Mouse (Mus musculus) forelimb bud, embryonic 11.5 days (tissue): ENCODE results near the gene Mier2.

Experiments
- DNase-seq: peaks from one replicate; pipeline ENCODE4 v3.0.0-alpha.2; 2012; ENCODE audit warnings: low read depth, low spot score

Gene Mier2

GRCm38 (mm10) chr10:79574796-79575195, 19.8 kb upstream of the Mier2 start:
- no peak for DNase-seq

DNA sequence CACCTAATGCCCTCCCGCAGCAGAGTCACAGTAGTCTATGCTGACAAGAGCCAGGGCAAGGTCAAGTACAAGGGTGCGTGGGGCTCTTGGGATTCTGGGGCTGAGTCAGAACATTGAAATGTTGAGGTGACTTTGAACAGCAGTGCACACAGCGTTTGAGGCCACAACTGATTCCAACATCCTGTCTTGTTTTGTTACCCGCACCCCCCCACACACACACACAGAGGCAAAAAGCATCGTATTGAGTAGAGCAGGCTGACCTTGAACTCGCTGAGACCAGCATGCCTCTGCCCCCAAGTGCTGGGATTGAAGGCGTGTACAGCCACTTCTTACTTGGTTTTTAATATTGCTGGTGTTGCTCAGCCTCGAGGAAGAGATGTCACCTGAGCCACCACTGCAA, 19.4 kb upstream of the Mier2 start:
- DNase-seq, result no peak

DNA sequence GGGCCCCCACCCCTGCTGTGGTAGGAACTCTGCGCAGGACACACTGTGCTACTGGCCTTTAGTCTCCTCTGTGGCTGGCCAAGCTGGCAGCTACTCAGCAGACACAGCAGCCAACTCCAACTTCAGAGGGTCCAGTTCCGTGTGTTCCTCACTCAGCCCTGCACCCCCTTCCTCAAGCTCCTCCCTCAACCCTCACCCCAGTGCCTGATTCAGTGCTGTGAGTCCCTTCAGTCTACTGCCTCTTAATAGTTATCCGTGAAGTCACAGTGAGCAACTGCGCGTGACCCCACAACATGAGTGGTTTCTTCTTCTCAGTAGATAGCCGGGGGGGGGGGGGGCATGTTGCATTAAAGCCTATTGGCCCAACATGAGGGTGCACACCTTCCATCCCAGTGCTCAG, 18.6 kb upstream of the Mier2 start:
- no peak for DNase-seq

- DNase-seq, result no peak
Observed at GRCm38 (mm10) chr10:79571314-79571713, 16.3 kb upstream of the Mier2 start.

DNA sequence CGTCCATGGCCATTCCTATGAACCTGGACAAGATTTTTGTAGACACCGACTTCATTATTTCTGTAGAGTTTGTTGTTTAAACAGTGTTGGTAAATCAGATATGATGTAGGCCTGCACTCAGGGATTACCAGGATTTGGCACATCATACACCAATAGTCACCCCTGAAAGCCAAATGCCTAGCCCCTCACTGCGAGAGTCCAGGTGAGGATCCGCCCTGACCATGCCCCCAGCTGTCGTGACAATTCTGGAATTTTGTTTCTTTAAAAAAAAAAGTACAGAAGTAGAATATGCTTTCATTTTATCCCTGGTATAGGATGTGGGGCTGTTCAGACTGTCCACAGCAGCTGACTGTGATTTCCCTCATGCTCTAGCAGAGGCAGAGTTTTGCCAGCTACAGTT, 14.9 kb upstream of the Mier2 start:
- DNase-seq, result no peak

DNA sequence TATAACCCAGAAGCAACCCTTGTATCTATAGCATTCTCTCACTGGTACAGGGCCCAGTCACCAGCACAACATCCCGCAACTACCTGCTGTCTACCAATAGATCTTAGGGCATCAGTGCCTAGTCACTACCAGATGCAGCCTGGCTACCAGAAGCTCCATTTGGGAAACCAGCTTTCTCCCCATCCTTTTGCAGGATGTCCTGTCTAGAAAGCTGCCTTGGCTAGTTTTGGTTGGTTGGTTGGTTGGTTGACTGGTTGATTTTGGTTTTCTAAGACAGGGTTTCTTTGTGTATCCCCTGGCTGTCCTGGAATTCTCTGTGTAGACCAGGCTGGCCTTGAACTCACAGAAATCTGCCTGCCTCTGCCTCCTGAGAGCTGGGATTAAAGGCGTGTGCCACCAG, 4.7 kb upstream of the Mier2 start:
- no peak for DNase-seq

DNA sequence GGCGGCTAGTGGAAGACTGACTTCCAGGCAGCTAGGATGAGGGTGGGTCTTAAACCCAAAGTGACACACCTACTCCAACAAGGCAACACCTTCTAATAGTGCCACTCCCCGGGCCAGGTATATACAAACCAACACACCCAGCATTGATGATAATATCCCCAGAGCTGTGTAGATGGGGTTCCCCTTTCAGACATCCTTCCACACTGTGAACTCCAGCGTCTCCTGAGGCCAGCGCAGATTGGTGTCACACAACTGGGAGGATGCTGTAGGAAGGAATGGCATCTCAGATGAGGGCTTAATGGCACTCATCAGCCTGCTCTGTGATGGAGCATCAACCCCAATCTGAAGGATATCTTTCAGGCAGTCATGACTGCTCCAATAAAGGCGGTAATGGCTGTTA, 2.5 kb upstream of the Mier2 start:
- DNase-seq, result no peak

- no peak for DNase-seq
Observed at GRCm38 (mm10) chr10:79556951-79557350, 2.0 kb upstream of the Mier2 start.

DNA sequence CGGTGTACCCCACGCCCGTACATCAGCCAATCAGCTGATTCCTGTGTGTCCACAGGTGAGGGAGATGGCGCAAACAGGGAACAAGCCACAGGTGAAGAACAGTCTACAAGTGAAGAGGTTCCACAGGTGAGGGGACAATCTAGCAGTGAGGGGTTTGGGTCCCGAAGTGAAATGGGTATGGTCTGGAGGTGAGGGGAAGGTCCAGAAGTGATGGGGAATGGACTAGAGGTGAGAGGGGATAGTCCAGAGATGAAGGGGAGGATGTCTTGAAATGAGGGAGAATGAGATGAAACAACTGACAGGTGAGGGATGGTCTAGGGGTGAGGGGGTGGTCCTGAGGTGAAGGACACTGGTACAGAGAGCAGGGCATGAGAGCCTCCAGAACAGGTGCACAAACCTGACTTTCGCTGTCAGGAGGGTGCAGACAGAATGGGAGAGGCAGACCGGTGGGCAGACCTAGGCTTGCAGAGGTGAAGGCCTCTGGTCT, 282 bp upstream of the Mier2 start:
- no peak for DNase-seq

DNA sequence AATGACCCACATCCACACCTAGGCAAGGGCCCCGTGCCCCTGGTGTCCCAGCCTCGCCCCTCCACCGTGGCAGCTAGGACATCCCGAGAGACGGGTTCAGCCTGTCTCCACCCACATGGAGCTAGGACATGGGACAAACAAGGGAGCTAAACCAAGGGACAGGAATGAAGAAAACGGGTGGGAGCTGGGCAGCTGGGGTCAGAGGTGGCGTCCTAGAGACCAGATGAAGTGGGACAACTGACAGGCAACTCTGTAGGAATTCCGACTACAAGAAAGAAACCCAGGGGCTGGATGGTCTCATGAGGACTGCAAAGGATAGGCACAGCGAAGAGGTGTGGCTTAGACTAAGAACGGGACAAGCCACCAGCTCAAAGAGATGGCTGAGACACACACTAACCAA, 1.3 kb downstream of the Mier2 start:
- no peak for DNase-seq

GRCm38 (mm10) chr10:79553176-79553575, 1.8 kb downstream of the Mier2 start:
- no peak for DNase-seq

- DNase-seq, result no peak
Observed at GRCm38 (mm10) chr10:79552531-79552930, 2.5 kb downstream of the Mier2 start.

DNA sequence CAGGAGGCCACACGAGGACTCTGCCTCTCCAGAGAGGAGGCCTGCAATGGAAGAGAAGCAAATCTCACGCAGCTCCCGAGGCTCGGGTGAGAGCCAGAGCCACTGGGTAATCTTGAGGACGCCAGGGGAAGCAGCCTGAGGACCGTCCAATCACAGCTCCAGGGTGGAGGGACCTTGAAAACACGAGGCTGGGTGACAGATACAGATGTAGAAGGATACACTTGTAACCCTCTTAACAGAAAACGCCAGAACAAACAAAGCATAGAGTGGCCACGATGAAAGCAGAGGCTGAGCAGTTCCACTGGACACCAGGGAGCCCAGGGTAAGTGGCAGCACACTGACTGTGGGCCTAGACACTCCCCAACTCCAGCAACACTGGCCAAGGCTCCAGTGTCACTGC, 4.6 kb downstream of the Mier2 start:
- no peak for DNase-seq

GRCm38 (mm10) chr10:79548971-79549723, 5.9 kb downstream of the Mier2 start:
- DNase-seq, result no peak

- DNase-seq, result no peak
Observed at GRCm38 (mm10) chr10:79548546-79548945, 6.5 kb downstream of the Mier2 start.

DNA sequence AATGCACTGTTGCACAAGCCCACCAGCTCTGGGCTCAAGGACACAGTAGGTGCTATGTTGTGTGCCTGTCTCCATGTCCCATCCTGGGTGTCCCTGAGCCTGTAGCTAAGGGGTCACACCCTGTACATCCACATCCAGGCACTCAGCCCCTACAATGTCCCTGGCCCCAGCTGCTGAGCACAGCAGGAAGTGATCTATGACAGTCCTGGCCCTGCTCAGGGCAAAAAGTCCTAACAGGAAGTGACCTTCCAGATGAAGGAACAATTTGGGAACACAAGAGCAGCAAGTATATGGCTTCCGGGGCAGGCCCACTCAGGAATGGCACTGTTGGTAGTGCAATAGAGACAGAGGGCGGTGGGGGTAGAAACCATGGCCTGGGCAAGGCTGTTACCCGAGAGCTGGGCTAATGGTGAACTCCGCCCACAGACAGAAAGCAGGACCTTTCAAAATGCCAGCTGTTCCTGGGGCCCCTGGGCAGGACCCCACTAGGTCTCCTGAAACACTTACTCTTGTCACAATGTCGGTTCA, 7.8 kb downstream of the Mier2 start:
- DNase-seq, result no peak

- DNase-seq, result no peak
Observed at GRCm38 (mm10) chr10:79546483-79546882, 8.5 kb downstream of the Mier2 start.

- DNase-seq, result no peak
Observed at GRCm38 (mm10) chr10:79545891-79546290, 9.1 kb downstream of the Mier2 start.

GRCm38 (mm10) chr10:79544631-79545030, 10.4 kb downstream of the Mier2 start:
- no peak for DNase-seq

DNA sequence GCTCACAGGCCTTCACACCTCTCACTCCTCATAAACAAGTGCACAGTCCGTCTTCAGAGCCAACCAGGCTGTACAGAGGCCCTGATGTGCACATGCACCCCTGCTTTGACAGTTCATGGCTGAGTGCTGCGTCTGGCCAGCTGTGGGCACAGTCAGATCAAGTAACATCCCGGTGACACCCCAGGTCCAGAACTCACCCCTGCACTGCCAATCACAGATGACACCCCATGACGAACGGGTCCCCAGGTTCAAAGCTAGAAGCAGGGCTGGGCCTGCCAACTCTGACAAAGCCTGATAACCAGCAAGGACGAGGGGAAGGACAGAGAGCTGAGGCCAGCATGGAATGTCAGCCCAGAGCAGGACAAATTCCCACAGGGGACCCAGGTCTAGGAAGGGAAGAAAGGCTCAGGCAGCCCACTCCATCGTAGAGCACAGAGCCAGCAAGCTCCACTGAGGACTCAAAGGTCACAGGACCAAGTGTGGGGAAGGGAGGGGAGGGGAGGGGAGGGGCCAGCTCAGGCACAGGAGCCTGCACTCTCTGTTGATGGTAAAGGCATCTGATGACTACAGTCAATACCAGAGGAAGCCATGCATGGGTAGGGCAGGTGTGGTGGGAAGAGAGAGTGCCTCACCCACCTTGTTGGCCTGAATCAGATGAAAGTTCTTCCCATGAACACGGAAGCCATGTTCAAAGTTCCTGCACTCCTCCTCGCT, 11.0 kb downstream of the Mier2 start:
- no peak for DNase-seq

DNA sequence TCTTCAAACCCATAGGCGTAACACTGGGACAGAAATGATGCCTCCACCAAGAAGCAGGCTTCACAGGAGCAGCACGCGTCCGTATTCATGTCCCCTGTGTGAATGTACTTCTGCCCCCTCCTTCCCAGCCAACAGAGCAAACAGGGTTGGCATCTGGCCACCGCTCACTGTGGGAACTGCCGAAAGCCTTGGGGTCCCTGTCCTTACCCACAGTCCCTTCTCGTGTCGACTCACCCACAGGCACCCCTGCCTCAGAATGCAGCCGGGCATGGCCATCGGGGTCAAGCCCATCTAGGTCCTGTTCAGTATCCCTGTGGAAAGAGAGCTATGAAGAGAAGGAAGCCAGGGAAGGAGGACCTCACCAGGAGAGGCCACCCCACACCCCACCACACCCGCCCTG, 12.8 kb downstream of the Mier2 start:
- DNase-seq, result no peak

GRCm38 (mm10) chr10:79541522-79541921, 13.5 kb downstream of the Mier2 start:
- DNase-seq, result no peak

GRCm38 (mm10) chr10:79540746-79541145, 14.3 kb downstream of the Mier2 start:
- no peak for DNase-seq
